Mouse (Mus musculus) CH12F3 (cell line): ENCODE measurements around the gene Atf5.

Experiments used
- in situ Hi-C: fragments of 300-500 bp; cut with MboI; formaldehyde crosslinking; loops from 2 replicates; pipeline ENCODE4 v1.14.3; 2020; ENCODE audit warnings: low sequenced_read_pairs

Atf5 gene

DNA sequence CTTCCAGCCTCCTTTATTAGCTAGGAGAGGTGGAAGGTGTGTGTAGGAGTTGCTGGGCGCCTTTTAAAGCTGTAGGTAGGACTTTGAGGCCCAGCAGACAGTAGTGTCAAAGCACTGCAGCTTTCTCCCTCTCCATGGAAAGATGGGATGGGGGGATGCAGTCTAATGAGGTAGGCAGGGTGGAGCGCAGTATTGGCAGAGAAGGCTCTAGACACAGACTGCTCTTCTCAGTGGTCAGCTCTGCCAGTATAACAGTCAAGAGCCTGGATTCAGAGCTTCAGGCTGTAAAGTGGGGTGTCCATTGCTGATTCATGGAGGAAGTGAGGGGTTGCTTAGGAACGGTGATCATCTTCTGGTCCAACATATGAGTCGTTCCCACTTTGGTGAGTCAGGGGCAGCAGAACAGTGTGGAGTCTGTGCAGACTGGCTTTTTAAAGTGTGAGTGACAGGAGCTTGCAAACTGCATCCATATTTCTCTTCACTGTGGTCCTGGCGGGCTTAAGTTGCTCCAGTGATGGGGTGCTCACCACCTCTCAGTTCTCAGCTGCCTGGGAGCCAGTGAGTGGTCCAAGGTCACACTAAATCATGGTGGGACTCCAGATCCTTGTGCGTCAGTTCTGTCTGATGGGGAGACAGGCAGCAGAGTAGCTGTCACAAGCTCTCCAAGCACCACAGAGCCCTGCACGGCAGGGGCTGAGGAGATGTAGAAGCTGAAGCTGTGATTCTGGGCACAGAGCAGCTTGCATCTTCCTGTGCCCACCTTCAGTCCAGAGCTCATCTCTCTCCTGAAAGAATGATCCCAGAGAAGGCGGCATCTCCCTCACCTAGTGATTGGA lies 34.5 kb upstream of the Atf5 start:
- in situ Hi-C loops: no loop called here

GRCm38 (mm10) chr7:44850146-44850545 lies 33.7 kb upstream of the Atf5 start:
- in situ Hi-C loops: no loop called here

GRCm38 (mm10) chr7:44849416-44850111 lies 33.1 kb upstream of the Atf5 start:
- in situ Hi-C loops: no loop called here

DNA sequence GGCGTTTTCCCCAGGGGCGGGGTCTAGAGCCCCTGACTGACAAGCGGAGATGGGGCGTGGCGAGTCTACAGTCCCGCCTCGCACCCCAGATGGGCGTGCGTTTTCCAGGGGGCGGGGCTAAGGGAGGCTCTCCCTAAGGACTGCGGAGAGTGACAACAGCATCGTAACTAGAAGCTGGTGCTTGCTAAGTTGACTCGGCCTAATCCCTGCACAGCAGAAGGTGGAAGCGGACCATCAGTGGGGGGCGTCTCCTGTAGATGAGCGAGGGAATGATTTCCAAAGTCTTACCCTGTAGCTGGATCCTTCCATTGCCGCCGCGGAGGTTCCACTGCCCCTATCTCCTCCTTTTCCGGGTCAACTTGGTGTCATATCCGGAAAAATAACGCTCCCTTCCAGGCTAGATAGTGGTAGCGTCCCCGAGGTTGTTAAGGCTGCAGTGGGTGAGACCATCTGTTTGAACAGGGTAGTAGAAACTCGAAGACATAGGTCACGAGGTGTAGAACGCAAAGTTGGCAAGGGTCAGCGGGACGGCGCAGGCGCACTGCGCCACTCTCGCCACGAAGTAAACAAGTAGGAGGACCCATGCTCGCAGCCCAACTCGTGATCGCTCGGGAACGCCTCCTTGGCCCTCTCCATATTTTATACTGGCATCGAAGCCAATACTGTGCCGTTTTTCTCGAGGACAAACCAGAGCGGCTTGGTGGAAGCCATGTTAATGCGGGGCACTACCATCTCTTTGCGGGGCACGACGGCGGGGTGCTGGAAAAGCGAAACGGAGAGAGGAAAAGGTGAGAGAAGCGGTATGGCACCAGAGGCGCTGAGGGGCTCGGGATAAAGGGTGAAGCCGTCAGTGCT lies 32.3 kb upstream of the Atf5 start, which contains the start of the genes Akt1s1 and Tbc1d17:
Gene Akt1s1 (plus strand): TSS at position 431 of the 855 bp plus-strand sequence.
Gene Tbc1d17 (minus strand): TSS at position 519 of the 855 bp plus-strand sequence.
- in situ Hi-C loops: no loop called here

GRCm38 (mm10) chr7:44847772-44848171 lies 31.3 kb upstream of the Atf5 start:
- in situ Hi-C loops: no loop called here

DNA sequence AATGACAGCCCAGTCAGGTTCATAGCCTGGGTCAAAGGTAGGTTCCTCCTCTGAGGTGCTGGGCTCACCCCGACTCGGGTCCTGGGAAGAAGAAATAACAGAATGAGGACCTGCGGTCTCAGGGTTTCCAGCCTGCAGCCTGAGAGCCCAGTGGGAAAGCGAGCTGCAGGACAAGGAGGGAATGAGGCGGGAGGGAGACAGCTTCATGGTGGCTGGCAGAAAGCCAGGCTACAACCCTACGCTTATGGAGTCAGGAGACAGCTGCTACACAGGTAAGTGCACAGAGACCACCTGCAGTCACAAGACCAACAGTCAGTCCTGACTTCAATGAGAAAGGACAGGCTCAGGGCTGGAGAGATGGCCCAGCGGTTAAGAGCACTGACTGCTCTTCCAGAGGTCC lies 30.3 kb upstream of the Atf5 start:
- in situ Hi-C loops: no loop called here

GRCm38 (mm10) chr7:44845006-44845405 lies 28.5 kb upstream of the Atf5 start:
- in situ Hi-C loops: no loop called here

- in situ Hi-C loops: no loop called here
Measured at GRCm38 (mm10) chr7:44841825-44842463, 25.5 kb upstream of the Atf5 start.

- in situ Hi-C loops: no loop called here
Measured at GRCm38 (mm10) chr7:44840426-44840825, 24.0 kb upstream of the Atf5 start.

- in situ Hi-C loops: no loop called here
Measured at GRCm38 (mm10) chr7:44839491-44840191, 23.2 kb upstream of the Atf5 start.

DNA sequence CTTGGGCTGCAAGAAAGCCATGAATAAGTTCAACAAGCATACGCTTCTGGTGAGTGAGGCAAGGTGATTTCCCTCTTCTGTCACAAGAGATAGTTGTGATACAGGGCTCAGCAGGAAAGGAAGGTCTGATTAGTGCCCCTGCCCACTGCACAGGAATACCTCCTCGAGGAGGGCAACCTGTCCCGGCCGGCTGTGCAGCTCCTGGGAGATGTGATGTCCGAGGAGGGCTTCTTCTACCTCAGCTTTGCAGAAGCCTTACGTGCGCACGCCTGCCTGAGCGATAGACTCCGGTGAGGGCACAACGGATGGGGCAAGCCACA lies 22.7 kb upstream of the Atf5 start:
- in situ Hi-C loops: no loop called here

GRCm38 (mm10) chr7:44838073-44838472 lies 21.6 kb upstream of the Atf5 start:
- in situ Hi-C loops: no loop called here

DNA sequence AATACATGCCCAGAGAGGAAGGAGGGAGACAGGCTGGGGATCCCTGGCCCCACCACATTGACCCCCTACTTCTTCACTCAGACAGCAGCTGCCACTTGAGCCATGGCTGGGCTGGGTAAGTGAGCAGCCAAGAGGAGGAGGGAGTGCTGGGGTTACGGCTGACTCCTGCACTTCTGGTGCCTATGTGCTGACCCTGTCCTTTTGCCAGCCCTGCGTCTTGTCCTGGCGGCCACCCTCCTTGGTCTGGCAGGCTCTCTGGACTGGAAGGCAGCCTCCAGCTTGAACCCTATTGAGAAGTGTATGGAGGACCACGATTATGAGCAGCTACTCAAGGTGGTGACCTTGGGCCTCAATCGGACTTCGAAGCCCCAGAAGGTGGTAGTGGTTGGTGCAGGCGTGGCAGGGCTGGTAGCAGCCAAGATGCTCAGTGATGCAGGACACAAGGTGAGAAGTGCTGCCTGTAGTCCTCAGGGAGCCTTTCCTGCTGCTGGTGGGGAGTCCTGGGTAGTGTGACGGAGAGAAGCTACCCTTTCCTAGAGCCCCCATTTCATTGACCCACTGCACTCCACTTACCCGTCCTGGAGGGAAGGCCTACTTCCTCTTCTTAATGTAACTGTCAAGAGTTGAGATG lies 20.1 kb upstream of the Atf5 start:
- in situ Hi-C loops: no loop called here

DNA sequence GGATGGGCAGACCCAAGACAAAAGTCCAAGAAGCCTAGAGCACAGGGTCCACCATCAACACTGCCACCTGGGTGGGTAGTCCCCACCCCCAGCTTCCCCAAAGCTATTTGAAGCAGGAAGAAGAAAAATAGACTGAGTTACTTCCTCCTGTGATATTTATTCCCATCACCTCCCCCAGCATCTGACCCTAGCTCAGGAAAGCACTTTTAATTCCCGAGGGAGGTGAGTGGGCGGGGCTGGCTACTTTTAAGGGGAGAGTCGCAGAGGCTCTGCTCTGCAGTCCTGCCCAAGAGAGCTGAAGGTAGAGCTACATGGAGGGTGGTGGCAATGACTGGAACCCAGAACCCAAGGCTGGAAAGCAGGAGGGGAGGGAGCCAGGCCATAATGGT lies 19.6 kb upstream of the Atf5 start:
- in situ Hi-C loops: no loop called here

- in situ Hi-C loops: no loop called here
Measured at GRCm38 (mm10) chr7:44835373-44836015, 19.0 kb upstream of the Atf5 start.

- in situ Hi-C loops: no loop called here
Measured at GRCm38 (mm10) chr7:44832763-44833162, 16.3 kb upstream of the Atf5 start.

- in situ Hi-C loops: no loop called here
Measured at GRCm38 (mm10) chr7:44828706-44829105, 12.2 kb upstream of the Atf5 start.

GRCm38 (mm10) chr7:44826771-44827170 lies 10.3 kb upstream of the Atf5 start:
- in situ Hi-C loops: no loop called here

DNA sequence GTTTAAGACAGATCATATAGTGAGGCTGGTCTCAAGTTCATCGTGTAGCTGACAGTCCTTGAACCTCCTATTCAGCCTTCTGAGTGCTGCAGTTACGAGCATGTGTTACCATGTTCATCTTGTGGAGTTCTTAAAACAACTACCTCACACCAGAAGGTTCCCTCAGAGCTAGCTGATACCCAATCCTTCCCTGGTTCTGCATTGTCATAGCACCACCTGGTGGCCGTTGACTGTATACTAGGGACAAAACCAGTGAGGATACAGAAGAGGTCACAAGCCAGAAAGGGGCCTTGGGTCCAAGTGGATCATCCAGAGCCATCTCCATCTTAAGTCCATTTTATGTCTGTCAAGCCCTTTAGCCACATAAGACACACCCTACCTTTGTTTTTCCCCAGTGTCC lies 8.4 kb upstream of the Atf5 start:
- in situ Hi-C loops: no loop called here
